Comparison of ENCODE assay signal across 13 mouse cellular contexts in the genomic region with DNA sequence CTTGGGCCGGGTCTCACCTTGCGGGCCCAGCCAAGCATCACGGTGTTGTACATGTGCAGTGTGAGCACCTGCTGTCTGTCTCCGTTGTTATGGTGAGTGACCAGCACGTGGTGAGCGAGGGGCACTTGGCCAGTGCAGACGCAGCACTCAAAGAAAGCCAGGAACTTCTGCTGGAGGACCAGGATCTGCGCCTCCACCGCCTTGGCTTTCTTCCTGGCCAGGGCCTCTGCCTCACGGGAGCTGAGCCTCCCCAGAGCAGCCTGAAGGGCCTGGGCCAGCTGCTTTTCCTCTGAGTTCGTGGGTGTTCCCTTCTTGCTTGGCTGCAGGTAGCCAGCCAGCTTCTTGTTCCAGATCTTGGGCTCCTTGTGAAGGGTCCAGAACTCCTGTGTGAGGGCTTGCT.
"Had no signal": no experiment of that assay in that cellular context is flagged by ENCODE, and none has a peak within 500 bp of the region (broad histone marks: within the 10 kb centered on the region; RNA-seq: fewer than 3 reads in every experiment).

No protein-coding gene starts in this region.

- DNase-seq: lung, adult 18-20 months; lung, embryonic 14.5 days; lung, postnatal 10 days; lung, postnatal 4 days; midbrain, embryonic 14.5 days; retina, postnatal 1 day; right cerebral cortex, adult 18-20 months; right cerebral cortex, postnatal 25 days; right cerebral cortex, postnatal 4 days; spleen, adult 18-20 months; thymus, adult 18-20 months; thymus, postnatal 14 days; thymus, postnatal 36 days had no signal
